Mouse (Mus musculus) left cerebral cortex, postnatal 4 days (tissue): Measurements from ENCODE around the gene Pla2g10. TPM values are rescaled to one million over a fixed set of nuclear protein-coding genes. Genes with fewer than 3 reads are reported as not detected.
"Not testable (repeated sequence)": the region's sequence is repeated elsewhere in the genome, so short reads cannot be mapped to it uniquely, and the experiment has no call there.

Experiments used
- DNase-seq: peaks from one replicate; pipeline ENCODE4 v3.0.0-alpha.2; 2022
- intact Hi-C: fragments of 180-260 bp; cut with DNase I; formaldehyde crosslinking; loops from one replicate; pipeline ENCODE4 v1.15.1; 2025
- total RNA-seq, 2 experiments: library from RNA; stranded (reverse); gene quantifications; 2 replicates each; pipeline ENCODE4 v1.2.3; 2021

The Pla2g10 gene
- total RNA-seq, 2 experiments from 2014 or later, result not detected

- no peak for DNase-seq
- intact Hi-C loops, result loop anchor here (2.0 kb wide), 1 partner anchor 200 kb away; no protein-coding TSS in a partner anchor
Observed at GRCm38 (mm10) chr16:13732786-13733185, 2.0 kb upstream of the Pla2g10 start.

- intact Hi-C loops, result no loop called here
- DNase-seq, result no peak
Observed at GRCm38 (mm10) chr16:13729428-13729827, 1.4 kb downstream of the Pla2g10 start.

- intact Hi-C loops, result no loop called here
- no peak for DNase-seq
Observed at GRCm38 (mm10) chr16:13727811-13728335, 2.9 kb downstream of the Pla2g10 start.

GRCm38 (mm10) chr16:13722937-13723336 lies 7.8 kb downstream of the Pla2g10 start:
- intact Hi-C loops, result no loop called here
- DNase-seq, result no peak

- DNase-seq, result no peak
- intact Hi-C loops, result no loop called here
Observed at GRCm38 (mm10) chr16:13716821-13717553, 13.8 kb downstream of the Pla2g10 start.

- DNase-seq, result no peak
- intact Hi-C loops, result no loop called here
Observed at GRCm38 (mm10) chr16:13714910-13715309, 15.9 kb downstream of the Pla2g10 start.

GRCm38 (mm10) chr16:13704676-13705075 lies 26.1 kb downstream of the Pla2g10 start:
- intact Hi-C loops, result no loop called here
- no peak for DNase-seq

- intact Hi-C loops, result no loop called here
Observed at GRCm38 (mm10) chr16:13702184-13702583, 28.6 kb downstream of the Pla2g10 start.

GRCm38 (mm10) chr16:13698998-13699397 lies 31.8 kb downstream of the Pla2g10 start:
- intact Hi-C loops, result no loop called here
- no peak for DNase-seq

More at GRCm38 (mm10) chr16:13702184-13702583, 28.6 kb downstream of the Pla2g10 start:
- peak; percentile 7 for DNase-seq

- intact Hi-C loops, result no loop called here
- no peak for DNase-seq
Observed at GRCm38 (mm10) chr16:13678601-13679319, 52.0 kb downstream of the Pla2g10 start.

- intact Hi-C loops, result no loop called here
- no peak for DNase-seq
Observed at GRCm38 (mm10) chr16:13674511-13674910, 56.3 kb downstream of the Pla2g10 start.

- DNase-seq, result no peak
- intact Hi-C loops, result no loop called here
Observed at GRCm38 (mm10) chr16:13673114-13673513, 57.7 kb downstream of the Pla2g10 start.

- intact Hi-C loops, result no loop called here
- peak; percentile 48 for DNase-seq
Observed at GRCm38 (mm10) chr16:13672386-13672898, 58.3 kb downstream of the Pla2g10 start.

- DNase-seq, result peak; percentile 94
- intact Hi-C loops, result no loop called here
Observed at GRCm38 (mm10) chr16:13671685-13672385, 58.9 kb downstream of the Pla2g10 start, which contains the start of the genes Bfar and 3110001I22Rik. Bfar (plus strand) TSS chr16:13671858. 3110001I22Rik (plus strand) TSS chr16:13671929.

GRCm38 (mm10) chr16:13670896-13671295 lies 59.9 kb downstream of the Pla2g10 start:
- intact Hi-C loops, DNase-seq: not testable (repeated sequence)

GRCm38 (mm10) chr16:13669282-13669681 lies 61.5 kb downstream of the Pla2g10 start:
- DNase-seq, result no peak
- intact Hi-C loops, result no loop called here

GRCm38 (mm10) chr16:13668402-13669108 lies 62.2 kb downstream of the Pla2g10 start:
- no peak for DNase-seq
- intact Hi-C loops, result no loop called here

- DNase-seq, result peak; percentile 91
- intact Hi-C loops, result no loop called here
Observed at GRCm38 (mm10) chr16:13667878-13668343, 62.9 kb downstream of the Pla2g10 start, which contains the start of gene Parn. Parn (minus strand) TSS chr16:13668170.
